Mouse (Mus musculus) midbrain, embryonic 14.5 days (tissue): ENCODE results near the gene Irf2bp1. TPM values are rescaled to one million over a fixed set of nuclear protein-coding genes. Genes with fewer than 3 reads are reported as not detected.

Experiments
- ATAC-seq: fragments of 200-750 bp; cut with Nextera tagmentation; 2 replicates; pipeline ENCODE4 v1.8.0; 2017; ENCODE audit warnings: moderate number of reproducible peaks, moderate library complexity; ENCODE audit not compliant: low FRiP score, low TSS enrichment
- DNase-seq: peaks from one replicate; pipeline ENCODE4 v3.0.0-alpha.2; 2015
- H3K27ac ChIP-seq: fragments of 300-500 bp; sonication (generic); replicated peaks from 2 replicates; pipeline ENCODE4 v1.5.1; 2014; ENCODE audit warnings: mild to moderate bottlenecking, low read depth, low read length, moderate library complexity
- H3K27me3 ChIP-seq: fragments of 300-500 bp; sonication (generic); 2 replicates; pipeline ENCODE4 v1.6.1; 2014; ENCODE audit warnings: low read length, control low read depth, mixed read lengths; ENCODE audit not compliant: control insufficient read depth, insufficient read depth
- H3K36me3 ChIP-seq: fragments of 300-500 bp; sonication (generic); 2 replicates; pipeline ENCODE4 v1.6.1; 2014; ENCODE audit warnings: low read length, control low read depth; ENCODE audit not compliant: control insufficient read depth, insufficient read depth
- H3K4me1 ChIP-seq: fragments of 300-500 bp; sonication (generic); 2 replicates; pipeline ENCODE4 v1.6.1; 2014; ENCODE audit warnings: mild to moderate bottlenecking, antibody characterized with exemption, low read length, control low read depth; ENCODE audit not compliant: control insufficient read depth, insufficient read depth
- H3K4me2 ChIP-seq: fragments of 300-500 bp; sonication (generic); 2 replicates; pipeline ENCODE4 v1.6.1; 2014; ENCODE audit warnings: mild to moderate bottlenecking, low read length, moderate library complexity
- H3K4me3 ChIP-seq: fragments of 300-500 bp; sonication (generic); replicated peaks from 2 replicates; pipeline ENCODE4 v1.5.1; 2014; ENCODE audit warnings: low read depth, low read length
- H3K9ac ChIP-seq: fragments of 300-500 bp; sonication (generic); replicated peaks from 2 replicates; pipeline ENCODE4 v1.6.1; 2014; ENCODE audit warnings: mild to moderate bottlenecking, low read length, moderate library complexity
- H3K9me3 ChIP-seq: fragments of 300-500 bp; sonication (generic); 2 replicates; pipeline ENCODE4 v1.6.1; 2016; ENCODE audit warnings: low read length, control low read depth, mixed read lengths; ENCODE audit not compliant: control insufficient read depth
- whole genome bisulfite sequencing: fragments of 180-500 bp; shearing (Covaris S2); extraction: QIAGEN DNeasy Blood & Tissue Kit; methylation state at CpG from one replicate; pipeline ENCODE4 v1.1.7; 2014; 5-methylcytosine and 5-hydroxymethylcytosine counted together
- polyA plus RNA-seq: library from polyadenylated mRNA; unstranded; fragments of >200 nt; fragmentation: Nextera tagmentation; extraction: Ambion mirVana; gene quantifications from 2 replicates; pipeline ENCODE4 v1.2.1, GENCODE M21; 2014

Irf2bp1 gene
- polyA plus RNA-seq, 1 experiment from 2014 or later, result 30.8 TPM

- peaks cover 77% of the 10 kb centered on the region for H3K36me3 ChIP-seq
- whole genome bisulfite sequencing, result 93% methylated on average over 8 of the region's 8 CpGs
- H3K27me3 ChIP-seq, result no peaks in the 10 kb centered on the region
- no peak overlapping the region for H3K4me2 ChIP-seq
- no peak overlapping the region for H3K27ac ChIP-seq
- ATAC-seq (no peak), DNase-seq (no peak)
- no peaks in the 10 kb centered on the region for H3K9me3 ChIP-seq
- H3K9ac ChIP-seq, result no peak overlapping the region; the same call in 1 of the 2 replicates
- H3K4me3 ChIP-seq, result no peak overlapping the region
- H3K4me1 ChIP-seq, result 0 out of 2 replicates have a peak, but pooled peaks cover 2% of the 10 kb centered on the region
These were observed 46.3 kb downstream of the Irf2bp1 start for GRCm38 (mm10) chr7:19050172-19050571.

DNA sequence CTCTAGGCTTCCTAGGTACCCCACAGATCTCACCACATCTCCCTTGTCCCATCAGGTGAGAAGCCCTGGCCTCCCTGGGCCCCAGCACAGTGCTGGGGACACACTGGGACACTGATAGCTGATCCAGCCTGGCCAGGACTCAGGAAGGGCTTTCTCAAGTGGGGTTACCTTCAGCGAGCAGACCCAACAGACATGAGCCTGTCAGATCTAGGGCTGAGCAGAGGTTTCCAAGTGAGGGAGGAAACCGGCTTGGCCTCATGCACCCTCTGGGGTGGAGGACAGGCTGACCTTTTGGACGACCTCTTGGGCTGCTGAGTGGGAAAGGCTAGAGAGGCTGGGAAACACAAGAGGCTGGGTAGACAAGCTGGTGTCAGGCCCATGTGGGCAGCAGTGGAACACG, 47.3 kb downstream of the Irf2bp1 start:
- 0 out of 2 replicates have a peak, but pooled peaks cover 2% of the 10 kb centered on the region for H3K4me1 ChIP-seq
- H3K36me3 ChIP-seq, result peaks cover 67% of the 10 kb centered on the region
- DNase-seq (no peak), ATAC-seq (no peak)
- H3K4me3 ChIP-seq, result no peak overlapping the region
- no peak overlapping the region for H3K27ac ChIP-seq
- H3K9ac ChIP-seq, result no peak overlapping the region
- no peak overlapping the region for H3K4me2 ChIP-seq
- 73% methylated on average over 4 of the region's 4 CpGs for WGBS
- no peaks in the 10 kb centered on the region for H3K9me3 ChIP-seq
- H3K27me3 ChIP-seq, result no peaks in the 10 kb centered on the region

GRCm38 (mm10) chr7:19052345-19053135, 48.7 kb downstream of the Irf2bp1 start:
- Histone ChIP-seq H3K4me3 (no peak overlapping the region), H3K27me3 (no peaks in the 10 kb centered on the region), H3K36me3 (peaks cover 53% of the 10 kb centered on the region), H3K27ac (0 out of 2 replicates have a peak overlapping the region, but pooled peaks have one; percentile 13), H3K4me2 (no peak overlapping the region), H3K9me3 (no peaks in the 10 kb centered on the region), H3K4me1 (0 out of 2 replicates have a peak, but pooled peaks cover 2% of the 10 kb centered on the region), H3K9ac (no peak overlapping the region)
- 89% methylated on average over 15 of the region's 15 CpGs for WGBS
- ATAC-seq (no peak), DNase-seq (no peak)

- Histone ChIP-seq H3K4me2 (no peak overlapping the region), H3K9me3 (no peaks in the 10 kb centered on the region), H3K27me3 (no peaks in the 10 kb centered on the region), H3K27ac (no peak overlapping the region), H3K4me1 (0 out of 2 replicates have a peak, but pooled peaks cover 2% of the 10 kb centered on the region), H3K9ac (no peak overlapping the region), H3K4me3 (no peak overlapping the region), H3K36me3 (peaks cover 47% of the 10 kb centered on the region)
- WGBS, result 92% methylated on average over 7 of the region's 7 CpGs
- DNase-seq (no peak), ATAC-seq (no peak)
These were observed 49.3 kb downstream of the Irf2bp1 start for GRCm38 (mm10) chr7:19053136-19053532.

DNA sequence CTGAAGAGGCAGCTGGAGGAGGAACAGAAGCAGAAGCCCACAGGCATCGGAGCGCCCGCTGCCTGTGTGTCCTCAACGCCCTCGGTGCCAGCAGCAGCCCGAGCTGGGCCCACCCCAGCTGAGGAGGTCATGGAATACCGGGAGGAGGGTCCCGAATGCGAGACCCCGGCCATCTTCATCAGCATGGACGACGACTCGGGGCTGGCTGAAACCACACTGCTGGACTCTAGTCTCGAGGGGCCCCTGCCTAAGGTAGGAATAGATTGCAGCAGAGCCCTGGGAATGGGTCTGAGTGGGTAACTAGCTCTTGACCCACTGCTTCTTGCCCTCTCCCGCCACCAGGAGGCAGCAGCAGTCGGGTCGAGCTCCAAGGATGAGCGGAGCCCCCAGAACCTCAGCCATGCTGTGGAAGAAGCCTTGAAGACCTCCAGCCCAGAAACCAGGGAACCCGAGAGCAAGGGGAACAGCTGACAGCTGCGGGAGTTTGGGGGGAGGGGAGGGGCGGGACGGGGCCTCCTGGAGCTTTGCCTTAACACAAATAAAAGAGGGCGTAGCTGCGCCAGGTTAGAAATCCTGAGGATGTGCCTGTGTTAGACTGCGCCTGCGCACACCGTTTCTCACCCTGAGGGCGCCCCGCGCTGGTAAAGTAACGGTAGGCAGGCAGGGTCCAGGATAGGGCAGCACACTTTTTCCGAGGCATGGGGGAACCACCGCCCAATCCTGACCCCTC, 50.4 kb downstream of the Irf2bp1 start, which contains the start of gene Rsph6a:
Gene Rsph6a, plus strand, starts transcription at position 644 of the 730 bp plus-strand sequence.
- WGBS, result 20% methylated on average over 33 of the region's 33 CpGs
- ATAC-seq (peak; percentile 63), DNase-seq (peak; percentile 85)
- Histone ChIP-seq H3K4me3 (0 out of 2 replicates have a peak within 1 kb of the TSS, but pooled peaks have one; percentile 15), H3K27me3 (no peaks in the 10 kb centered on the region), H3K9me3 (no peaks in the 10 kb centered on the region), H3K27ac (no peak within 1 kb of the TSS; the same call in 1 of the 2 replicates), H3K36me3 (peaks cover 36% of the 10 kb centered on the region), H3K4me1 (0 out of 2 replicates have a peak, but pooled peaks cover 2% of the 10 kb centered on the region), H3K4me2 (peak within 1 kb of the TSS; percentile 50), H3K9ac (peak within 1 kb of the TSS; percentile 26)

DNA sequence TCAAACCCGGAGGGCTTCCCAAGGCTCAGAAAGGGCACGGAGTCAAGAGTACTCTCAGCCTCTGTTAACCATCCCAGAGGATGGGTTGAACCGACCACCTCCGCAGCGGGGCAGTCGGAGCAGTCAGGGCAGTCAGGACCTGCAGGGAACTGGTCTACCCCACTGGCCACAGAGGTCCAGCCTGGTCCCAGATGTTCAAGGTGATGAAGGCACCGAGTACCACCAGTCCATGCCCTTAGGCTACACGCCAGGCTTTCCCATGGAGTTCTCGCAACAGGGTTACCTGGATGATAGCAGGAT, 50.9 kb downstream of the Irf2bp1 start:
- Histone ChIP-seq H3K4me1 (0 out of 2 replicates have a peak, but pooled peaks cover 2% of the 10 kb centered on the region), H3K9me3 (no peaks in the 10 kb centered on the region), H3K36me3 (peaks cover 31% of the 10 kb centered on the region), H3K27me3 (no peaks in the 10 kb centered on the region), H3K4me2 (peak overlapping the region; percentile 50), H3K4me3 (0 out of 2 replicates have a peak overlapping the region, but pooled peaks have one; percentile 15), H3K9ac (peak overlapping the region; percentile 26), H3K27ac (no peak overlapping the region)
- WGBS, result 62% methylated on average over 9 of the region's 9 CpGs
- peak; percentile 22 for ATAC-seq
- no peak for DNase-seq

DNA sequence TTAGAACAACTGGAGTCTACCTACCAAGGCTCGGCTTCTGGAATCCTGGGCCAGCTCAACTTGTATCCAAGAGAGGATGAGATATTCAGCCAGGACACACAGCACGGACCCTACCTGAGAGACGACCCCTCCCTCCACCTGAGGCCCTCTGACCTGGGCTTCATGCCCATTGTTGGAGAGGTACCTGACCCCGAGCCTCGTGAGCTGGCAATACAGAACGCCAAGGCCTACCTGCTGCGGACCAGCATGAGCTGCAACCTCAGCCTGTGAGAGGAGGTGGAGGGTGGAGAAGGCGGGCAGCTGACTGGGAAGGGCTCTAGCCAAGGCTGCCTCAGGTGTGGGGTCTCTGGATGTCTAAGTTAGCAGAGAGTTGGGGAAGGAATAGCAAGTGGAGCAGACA, 51.3 kb downstream of the Irf2bp1 start:
- ATAC-seq, result no peak
- no peak for DNase-seq
- 91% methylated on average over 8 of the region's 8 CpGs for WGBS
- H3K36me3 ChIP-seq, result peaks cover 28% of the 10 kb centered on the region
- H3K4me3 ChIP-seq, result no peak overlapping the region
- no peaks in the 10 kb centered on the region for H3K27me3 ChIP-seq
- no peak overlapping the region for H3K4me2 ChIP-seq
- no peak overlapping the region for H3K9ac ChIP-seq
- H3K27ac ChIP-seq, result no peak overlapping the region
- H3K9me3 ChIP-seq, result no peaks in the 10 kb centered on the region
- 0 out of 2 replicates have a peak, but pooled peaks cover 2% of the 10 kb centered on the region for H3K4me1 ChIP-seq
